Mouse (Mus musculus): ENCODE results near the gene Ppp3ca.

Gene Ppp3ca

DNA sequence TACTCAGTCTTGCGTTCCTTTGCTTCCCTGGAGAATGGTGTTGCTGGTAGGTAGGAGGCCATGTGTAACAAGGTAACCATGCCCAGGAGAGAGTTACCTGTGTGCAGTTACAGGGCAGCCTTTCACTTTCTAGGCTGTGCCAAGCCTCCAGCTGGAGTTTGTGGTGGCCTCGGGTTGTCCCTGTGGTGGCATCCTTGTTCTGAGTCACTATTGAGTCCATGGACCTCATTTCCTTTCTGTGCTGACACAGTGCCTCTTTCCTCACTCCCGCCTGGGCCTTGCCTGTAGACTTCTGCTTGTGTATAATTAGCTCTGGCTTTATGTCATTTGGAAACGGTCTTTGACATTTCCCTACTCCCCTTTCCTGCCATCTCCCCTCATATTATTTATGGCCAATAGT, 226.4 kb downstream of the Ppp3ca start:
- no peak for DNase-seq (ENCODE audit: extremely low read depth, low read depth, low spot score)

DNA sequence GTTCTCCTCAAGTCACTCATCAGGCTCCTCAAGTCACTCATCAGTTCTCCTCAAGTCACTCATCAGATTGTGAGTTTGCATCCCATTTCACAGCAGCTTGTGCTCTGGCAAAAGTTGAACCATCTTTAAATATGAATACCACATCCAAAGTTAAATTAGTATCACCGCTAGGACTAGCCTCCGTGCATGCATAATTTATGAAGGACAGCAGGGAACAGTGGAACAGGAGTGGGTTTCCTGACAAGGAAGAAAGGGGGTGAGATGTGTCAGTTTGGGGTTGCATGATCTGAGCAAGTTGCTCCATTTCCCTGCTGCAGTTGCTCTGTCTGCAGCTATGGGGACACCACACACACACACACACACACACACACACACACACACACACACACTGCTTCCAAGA, 229.8 kb downstream of the Ppp3ca start:
- DNase-seq (ENCODE audit: extremely low read depth, low read depth, low spot score) = no peak

- DNase-seq (ENCODE audit: extremely low read depth, low read depth, low spot score) = no peak
Observed at GRCm38 (mm10) chr3:136900986-136901385, 231.1 kb downstream of the Ppp3ca start.

GRCm38 (mm10) chr3:136902776-136903175, 232.9 kb downstream of the Ppp3ca start:
- DNase-seq (ENCODE audit: extremely low read depth, low read depth, low spot score) = no peak

GRCm38 (mm10) chr3:136905577-136905976, 235.7 kb downstream of the Ppp3ca start:
- DNase-seq (ENCODE audit: extremely low read depth, low read depth, low spot score) = no peak

DNA sequence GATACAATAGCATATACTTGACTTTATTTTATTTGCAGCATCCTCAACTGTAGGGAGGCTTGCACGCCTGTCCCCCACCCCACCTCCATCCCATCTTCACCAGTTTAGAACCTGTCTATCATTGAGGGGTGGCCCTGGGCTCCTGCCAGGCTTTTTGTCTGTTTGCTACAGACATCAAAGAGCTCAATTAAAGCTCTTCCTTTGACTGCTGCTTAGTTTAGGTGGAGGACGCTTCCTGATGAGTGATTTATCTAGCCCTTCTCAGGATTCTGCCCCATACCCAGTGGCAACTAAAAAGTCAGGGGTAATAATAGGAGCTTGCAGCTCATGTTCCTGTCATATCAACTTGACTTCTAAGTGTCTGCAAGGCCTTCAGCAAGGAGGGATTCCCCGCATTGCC, 239.6 kb downstream of the Ppp3ca start:
- no peak for DNase-seq (ENCODE audit: extremely low read depth, low read depth, low spot score)

DNA sequence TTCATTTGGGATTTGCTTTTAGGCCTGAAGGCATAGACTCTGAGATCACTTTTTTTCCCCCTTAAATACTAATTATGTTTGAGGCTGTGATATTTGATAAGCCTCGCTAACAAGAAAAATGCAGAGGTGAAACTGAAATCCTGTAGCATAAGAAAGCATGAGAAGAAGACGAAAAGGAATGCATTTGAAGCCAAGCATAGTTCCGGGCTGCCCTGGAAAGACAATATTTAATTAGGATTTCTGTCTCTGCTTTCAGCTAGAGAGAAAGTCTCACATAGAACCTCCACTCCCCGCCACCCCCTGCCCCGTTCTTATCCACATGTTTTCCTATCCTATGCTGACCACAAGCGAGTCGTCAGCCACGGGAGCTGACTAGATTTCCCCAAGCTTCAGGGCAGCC, 241.4 kb downstream of the Ppp3ca start:
- DNase-seq (ENCODE audit: extremely low read depth, low read depth, low spot score) = no peak

DNA sequence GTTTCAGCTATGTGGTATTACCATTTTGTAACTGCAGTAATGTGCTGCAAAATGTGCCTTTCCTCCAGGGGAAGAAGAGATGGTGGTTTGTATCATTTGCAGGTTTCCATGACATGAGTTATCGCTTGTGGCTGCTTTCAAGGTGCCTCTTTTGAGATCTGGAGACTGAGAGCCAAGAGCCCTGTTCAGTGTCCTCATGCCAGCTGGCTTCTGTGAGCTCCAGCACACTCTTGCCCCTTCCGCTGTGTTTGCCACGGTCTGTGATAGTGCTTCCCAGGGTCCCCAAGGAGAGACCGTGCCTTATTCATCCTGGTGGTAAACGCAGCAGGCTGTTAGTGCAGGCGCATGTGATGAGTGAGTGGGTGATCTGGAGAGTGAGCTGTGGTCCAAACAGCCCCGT, 247.2 kb downstream of the Ppp3ca start:
- DNase-seq (ENCODE audit: extremely low read depth, low read depth, low spot score) = no peak

DNA sequence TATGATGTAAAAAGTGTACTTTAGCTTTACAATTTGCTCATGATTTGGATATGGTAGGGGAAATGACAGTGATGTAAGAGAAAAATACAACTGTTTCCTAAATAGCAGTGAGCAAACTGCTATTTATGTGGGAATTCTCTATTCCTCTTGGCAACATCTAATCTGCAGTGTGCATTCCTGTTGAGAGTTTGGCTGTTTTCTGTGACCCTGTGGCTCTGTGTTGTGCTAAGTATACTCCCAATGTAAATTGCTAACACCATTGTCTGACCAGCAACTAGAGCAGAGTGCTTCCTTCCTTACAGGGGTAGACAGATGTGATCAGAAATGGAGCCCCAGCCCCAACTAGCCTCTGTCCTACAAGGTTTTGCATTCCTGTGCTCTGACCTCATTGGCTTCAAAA, 263.1 kb downstream of the Ppp3ca start:
- DNase-seq (ENCODE audit: extremely low read depth, low read depth, low spot score) = no peak

DNA sequence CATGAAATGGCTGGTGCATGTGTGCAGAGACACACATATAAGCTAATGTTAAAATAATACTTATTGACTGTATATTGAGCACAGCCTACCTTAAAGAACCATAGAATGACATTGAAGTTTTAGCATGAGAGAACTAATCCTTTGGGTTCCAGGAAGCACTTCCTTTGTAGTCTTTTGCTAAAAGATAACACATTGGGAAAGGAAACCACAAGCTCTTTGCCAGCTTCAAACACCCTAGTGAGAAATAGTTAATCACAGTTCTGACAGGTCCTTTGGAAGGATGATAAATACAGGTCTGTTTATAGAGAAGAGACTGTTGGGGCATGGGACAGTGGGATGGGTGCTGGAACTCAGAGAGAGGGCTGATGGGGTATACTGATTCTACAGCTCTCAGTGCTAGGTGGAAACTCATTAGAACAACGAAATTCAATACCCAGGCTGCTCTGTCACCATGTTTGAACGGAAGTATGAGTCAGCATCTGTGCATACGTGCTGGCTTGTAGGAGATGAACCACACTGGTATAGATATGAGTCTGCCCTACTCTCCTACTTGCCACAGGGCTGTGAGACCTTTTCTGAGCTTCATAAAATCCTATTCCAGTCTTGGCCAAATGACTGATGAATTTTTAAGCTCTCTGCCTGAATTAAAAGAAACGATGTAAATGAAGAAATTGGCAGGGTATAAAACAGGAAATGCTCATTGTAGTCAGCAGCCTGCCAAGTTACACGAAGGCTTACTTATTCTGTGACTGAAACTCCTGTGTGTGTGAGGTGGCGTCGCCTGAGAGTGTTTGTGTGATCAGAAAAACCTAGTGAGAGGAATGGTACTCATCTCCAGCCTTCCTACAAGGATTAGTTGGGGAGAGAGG, 271.0 kb downstream of the Ppp3ca start:
- DNase-seq (ENCODE audit: extremely low read depth, low read depth, low spot score) = no peak

GRCm38 (mm10) chr3:136941602-136941926, 271.6 kb downstream of the Ppp3ca start:
- no peak for DNase-seq (ENCODE audit: extremely low read depth, low read depth, low spot score)

DNA sequence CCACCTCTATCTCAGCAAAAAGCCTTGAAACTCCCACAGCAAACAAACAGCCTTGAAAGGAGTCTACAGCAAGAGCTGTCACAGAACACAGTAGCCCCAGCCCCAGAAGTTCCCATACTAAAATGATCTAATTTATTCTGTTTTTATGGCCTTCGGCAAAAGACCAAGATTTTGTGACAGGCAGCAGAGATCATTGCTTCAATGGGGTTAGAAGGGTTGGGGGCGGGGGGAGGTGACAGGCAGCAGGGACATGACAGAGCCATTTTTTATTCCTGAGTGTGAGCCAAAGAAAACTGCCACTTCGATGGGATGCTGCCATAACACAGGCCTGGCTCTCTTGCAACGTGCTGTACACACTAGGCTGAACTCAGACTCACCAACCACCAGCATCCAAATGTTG, 275.6 kb downstream of the Ppp3ca start:
- DNase-seq (ENCODE audit: extremely low read depth, low read depth, low spot score) = no peak

DNA sequence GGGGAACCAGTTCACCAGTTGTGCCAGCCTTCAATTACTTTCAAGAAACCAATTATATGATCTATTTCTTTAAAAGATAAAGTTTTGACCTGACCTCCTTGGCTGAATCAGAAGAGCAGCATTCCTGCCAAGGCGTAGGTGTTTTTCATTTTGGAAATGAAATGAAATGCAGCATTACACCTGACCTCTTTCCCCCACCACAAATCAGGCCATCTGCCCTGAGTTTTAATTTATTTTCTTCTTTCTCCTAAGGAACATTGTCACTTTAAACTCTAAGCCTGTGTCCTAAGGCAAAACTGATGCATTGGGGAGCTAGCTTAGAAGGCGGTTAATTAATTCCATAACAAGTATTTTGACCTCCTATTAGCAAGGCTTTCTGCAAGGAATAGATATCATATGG, 276.7 kb downstream of the Ppp3ca start:
- DNase-seq (ENCODE audit: extremely low read depth, low read depth, low spot score) = peak; percentile 11

DNA sequence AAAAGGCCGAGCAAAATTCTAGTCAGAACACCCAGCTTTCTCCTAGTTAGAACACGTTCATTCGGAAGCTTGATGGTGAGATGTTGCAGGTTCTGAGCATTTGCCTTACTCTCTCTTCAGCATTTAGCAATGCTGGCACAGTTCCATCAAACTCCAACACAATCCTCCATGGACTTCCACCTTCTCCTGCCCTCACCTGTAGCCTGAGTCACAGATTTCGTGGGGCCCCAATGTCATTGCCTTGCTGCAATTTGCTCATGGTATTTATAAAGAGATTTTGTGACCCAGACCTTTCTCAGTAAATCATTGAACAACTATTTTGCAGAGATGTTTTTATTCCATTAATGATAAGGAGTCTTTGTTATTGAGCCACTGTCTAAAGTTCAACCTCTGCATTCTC, 278.2 kb downstream of the Ppp3ca start:
- DNase-seq (ENCODE audit: extremely low read depth, low read depth, low spot score) = no peak

DNA sequence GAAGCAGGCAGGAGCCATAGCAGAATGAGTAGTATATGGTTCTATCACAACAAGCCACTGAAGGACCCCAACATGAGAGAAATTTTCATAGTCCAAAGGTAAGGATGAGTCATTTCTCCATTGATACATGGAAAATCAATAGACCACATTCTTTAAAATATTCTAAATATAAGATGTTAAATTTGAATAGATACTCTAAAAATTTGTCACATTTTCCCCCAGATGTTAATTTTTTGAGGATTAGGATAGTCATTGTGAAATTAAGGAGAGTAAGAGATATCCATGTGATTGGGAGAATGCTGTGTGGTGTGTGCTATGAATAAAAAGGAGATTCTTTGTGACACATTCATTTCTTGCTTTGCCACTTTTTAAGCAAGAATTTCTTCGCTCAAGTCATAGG, 281.9 kb downstream of the Ppp3ca start:
- DNase-seq (ENCODE audit: extremely low read depth, low read depth, low spot score) = no peak

DNA sequence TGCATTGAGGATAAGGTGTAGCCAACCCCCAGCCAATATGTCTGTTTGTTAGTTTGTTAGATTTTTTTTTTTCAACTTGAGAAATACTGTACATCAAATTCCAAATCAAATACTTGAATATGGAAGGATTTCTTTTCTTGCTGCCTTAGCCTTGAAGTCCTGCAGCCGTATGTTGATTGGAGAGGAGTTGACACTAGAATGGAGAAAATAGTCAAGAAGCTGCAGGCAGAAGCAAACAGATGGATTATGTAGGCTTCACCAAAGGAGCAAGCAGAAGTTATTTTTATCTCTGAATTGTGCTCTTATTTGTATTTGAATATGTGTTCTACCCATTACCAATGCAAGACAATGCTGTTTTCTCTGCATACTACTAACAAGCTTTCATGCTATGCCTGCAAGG, 282.9 kb downstream of the Ppp3ca start:
- DNase-seq (ENCODE audit: extremely low read depth, low read depth, low spot score) = no peak

DNA sequence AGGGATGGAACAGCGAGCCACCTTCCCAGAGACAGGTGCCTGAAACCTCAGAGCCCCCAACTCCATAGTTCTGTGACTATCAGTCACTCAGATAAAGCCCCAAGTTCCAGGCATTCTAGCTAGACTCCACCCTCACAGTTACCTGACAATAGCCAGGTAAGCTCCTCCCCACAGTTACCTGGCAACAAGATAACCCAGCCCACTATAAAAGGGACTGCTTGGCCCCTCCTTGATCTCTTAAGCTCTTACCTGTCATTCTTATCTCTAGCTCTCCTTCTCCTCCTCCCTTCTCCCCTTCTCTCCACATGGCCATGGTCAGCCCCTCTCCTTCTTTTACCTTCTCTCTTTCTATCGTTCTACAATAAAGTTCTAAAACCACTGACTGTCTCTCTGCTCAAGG, 285.1 kb downstream of the Ppp3ca start:
- DNase-seq (ENCODE audit: extremely low read depth, low read depth, low spot score) = no peak

- no peak for DNase-seq (ENCODE audit: extremely low read depth, low read depth, low spot score)
Observed at GRCm38 (mm10) chr3:136960314-136960713, 290.4 kb downstream of the Ppp3ca start.

GRCm38 (mm10) chr3:136966786-136967185, 296.9 kb downstream of the Ppp3ca start:
- DNase-seq (ENCODE audit: extremely low read depth, low read depth, low spot score) = no peak

DNA sequence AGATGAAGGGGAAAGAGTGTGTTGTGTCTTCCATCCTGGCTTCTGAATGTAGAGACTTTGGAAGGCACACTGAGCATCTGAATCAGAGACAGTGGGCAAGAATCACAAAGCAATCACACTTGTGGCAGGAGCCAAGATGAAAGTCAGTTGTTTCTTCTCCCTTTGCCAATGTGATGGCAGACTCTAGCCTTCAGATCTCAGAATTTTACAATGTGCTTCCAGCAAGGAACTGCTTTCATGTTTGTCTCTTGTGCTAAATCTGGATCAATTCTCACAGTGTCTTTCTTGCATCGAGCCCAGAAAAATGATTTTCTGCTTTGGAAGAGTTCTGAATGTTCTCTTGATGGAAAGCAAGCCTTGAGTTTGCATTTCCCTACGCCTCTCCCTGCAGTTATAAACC, 297.6 kb downstream of the Ppp3ca start:
- DNase-seq (ENCODE audit: extremely low read depth, low read depth, low spot score) = no peak

GRCm38 (mm10) chr3:136969796-136970195, 299.9 kb downstream of the Ppp3ca start:
- peak; percentile 39 for DNase-seq (ENCODE audit: extremely low read depth, low read depth, low spot score)

DNA sequence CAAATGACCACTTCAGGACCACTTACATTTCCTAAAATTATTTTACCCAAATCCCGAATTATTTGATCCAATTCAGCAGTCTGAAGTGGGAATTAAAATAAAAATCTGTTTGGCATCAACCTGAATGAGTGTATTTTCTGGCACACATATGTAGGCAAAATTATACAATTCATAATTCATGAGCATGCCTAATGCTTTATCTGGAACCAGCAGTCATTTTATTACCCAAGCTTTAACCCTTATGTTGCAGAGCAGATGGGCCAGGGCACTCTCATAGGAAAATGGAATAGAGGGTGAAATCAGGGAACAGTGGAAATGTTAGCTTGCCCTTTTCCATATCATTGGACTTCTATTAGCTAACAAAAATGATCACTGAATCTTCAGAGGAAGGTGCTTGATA, 307.9 kb downstream of the Ppp3ca start:
- no peak for DNase-seq (ENCODE audit: extremely low read depth, low read depth, low spot score)

GRCm38 (mm10) chr3:136980915-136981588, 311.1 kb downstream of the Ppp3ca start:
- DNase-seq (ENCODE audit: extremely low read depth, low read depth, low spot score) = no peak

All from fat pad, adult 2 months (tissue).